Mouse (Mus musculus) kidney, adult 8-10 months (tissue): ENCODE measurements around the gene Spdef.

Experiments used
- DNase-seq, 2 experiments: peaks; one replicate each; pipeline ENCODE4 v3.0.0; 2022

Gene Spdef

DNA sequence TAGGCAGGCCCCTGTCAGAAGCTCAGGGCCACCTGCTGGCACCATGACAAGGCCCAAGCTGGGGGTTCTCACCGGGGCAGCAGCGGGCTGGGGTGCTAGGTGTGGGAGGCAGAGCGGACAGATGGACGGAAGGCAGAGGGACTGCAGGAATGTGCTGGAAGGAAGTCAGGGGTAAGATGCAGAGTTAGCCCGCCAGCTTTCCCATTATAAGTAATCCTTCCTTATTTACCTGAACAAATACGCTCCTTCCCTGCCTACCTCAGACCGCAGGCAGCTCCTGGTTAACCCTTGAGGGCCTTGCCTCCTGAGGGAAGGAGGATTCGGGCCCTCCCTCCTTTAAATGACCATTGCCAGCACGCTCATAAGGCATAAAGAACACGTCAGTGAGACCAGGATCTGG is at the start of gene Spdef:
Gene Spdef (minus strand): TSS at position 186 of the 400 bp plus-strand sequence.
- no peak for DNase-seq

DNA sequence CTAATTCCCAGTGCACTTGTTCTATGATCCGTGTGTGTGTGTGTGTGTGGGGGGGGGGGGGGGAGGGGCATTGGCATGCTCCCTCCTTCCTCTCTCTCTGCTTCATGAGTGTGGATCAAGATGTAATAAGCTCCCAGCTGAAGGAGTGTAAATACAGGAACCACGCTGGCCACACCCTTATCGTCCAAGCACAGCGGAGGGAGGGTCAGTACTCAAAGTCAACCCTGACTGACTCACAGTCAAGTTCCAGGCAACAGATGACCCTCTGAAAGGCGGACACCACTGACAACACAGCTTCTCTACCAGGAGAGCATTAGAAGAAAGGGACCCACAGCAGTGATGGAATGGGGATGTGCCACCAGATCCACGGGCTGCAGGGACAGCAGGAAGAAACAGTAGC is 49.1 kb upstream of the Spdef start:
- no peak for DNase-seq

DNA sequence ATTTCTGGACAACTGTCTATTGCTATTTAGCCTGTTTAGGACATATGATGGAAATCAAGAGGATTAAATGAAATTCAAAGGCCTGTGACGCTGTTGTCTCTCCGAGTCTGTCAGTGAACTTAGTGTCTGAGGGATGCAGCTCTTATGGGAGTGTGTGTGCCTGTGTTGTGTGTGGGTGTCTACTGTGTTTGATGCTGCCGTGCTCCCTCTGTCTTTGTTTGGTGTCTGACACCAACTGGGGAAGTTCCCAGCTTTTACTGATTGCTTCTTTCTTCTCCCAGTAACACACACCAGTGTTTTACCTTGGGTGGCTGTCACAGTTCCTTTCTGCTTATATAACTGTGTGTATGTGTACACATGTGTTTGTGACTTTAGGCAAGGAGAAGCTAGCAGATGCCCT is 45.4 kb upstream of the Spdef start:
- no peak for DNase-seq

DNA sequence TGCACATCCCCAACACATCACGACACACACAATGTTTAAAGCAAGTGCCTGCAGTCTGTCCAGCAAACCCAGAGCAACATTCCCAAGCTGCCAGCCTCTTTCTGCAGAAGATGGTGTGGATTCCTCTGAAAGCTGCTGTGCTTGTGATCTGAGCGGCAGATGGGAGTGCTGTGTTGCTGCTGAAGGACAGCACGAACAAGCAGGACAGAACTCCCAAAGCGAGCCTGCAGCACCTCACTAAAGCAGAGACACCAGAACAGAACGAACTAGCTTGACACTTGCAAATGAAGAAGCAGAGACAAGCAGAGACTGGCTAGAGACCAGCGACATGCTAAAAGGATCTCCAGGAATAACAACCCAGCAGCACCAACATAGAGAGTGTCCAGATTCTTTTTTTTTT is 42.9 kb upstream of the Spdef start:
- no peak for DNase-seq

DNA sequence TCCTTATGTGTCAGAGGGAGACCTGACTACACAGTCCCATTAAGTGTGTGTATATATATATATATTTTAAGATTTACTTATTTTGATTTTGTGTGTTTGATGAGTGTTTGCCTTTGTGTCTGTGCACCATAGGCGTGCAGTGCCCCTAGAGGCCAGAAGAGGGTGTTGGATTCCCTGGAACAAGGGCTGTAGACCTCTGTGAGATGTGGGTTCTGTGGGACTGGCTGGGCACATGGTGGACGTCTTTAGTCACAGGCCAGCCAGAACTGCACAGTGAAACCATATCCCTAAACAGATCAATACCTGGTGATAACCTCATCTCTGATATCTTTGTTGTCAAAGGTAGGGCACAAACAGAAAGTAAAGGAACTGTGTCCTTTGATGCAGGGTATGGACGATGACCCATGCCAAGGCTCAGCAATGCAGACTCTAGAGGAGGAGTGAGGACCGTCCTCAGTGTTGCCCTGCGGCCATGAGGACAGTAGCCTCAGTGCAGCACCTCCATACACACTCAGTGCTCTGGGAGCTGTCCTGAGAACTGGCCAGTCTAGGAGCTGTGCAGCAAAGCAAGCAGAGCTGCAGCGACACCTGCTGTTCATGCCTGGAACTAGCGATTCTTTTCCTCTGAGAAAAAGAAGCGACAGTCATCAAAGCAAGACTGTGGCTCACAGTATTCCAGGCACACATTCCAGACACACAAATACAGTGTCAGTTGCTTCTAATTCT is 40.2 kb upstream of the Spdef start:
- DNase-seq, result peak in 1 of 2 experiments; percentile 65

DNA sequence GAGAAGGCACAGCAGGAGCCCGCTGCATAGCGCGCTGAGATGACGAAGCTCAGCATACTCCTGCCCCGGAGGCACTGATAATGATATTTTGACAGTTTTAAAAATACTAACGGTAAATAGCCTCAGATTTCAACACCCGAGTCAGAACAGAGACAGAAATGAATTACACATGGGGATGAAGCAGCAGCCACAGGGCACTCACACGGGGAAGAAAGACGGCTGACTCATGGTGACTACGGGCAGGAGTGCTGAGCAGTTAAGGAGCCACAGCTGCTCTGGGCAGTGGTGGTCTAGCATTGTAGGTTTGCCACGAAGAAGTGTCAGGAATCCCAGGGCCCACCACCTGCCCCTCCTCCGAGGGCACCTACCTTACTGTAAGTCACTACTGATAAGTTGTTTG is 38.8 kb upstream of the Spdef start:
- no peak for DNase-seq

DNA sequence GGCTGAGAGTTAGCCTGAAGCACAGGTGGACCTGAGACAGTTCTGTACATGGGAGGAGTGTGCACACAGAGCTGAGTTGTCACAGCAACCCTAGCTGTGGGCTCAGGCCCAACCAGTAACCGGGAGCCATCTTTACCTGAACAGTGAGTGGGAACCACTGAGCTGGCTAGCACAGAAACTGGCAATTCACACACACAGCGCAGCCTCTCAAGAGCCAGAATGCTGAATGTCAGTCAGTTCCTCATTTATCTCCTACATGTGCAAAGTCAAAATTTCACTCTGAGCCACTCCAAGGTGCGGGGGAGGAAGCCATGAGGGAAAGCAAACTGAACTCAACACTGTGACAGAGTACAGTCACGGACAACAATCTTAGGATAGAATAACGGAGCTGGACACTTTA is 38.4 kb upstream of the Spdef start:
- DNase-seq, result no peak

DNA sequence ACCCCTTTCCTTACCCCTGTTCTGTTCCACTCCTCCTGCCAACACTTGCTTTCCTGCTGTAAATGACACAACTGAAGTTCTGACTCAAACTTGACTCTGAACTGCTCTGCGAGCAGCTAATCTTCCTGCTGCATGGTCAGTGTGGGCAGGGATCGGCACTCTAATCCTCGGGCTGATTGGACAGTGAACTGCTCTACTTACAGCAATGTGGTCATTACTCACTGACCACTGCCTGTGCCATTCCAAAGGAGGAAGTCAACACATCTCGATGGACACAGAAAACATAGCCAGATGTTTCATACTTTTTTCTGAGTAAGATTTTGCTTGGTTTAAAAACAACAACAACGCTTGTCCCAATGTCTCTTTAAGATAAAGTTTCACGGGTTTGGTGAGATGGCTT is 36.3 kb upstream of the Spdef start:
- no peak for DNase-seq

DNA sequence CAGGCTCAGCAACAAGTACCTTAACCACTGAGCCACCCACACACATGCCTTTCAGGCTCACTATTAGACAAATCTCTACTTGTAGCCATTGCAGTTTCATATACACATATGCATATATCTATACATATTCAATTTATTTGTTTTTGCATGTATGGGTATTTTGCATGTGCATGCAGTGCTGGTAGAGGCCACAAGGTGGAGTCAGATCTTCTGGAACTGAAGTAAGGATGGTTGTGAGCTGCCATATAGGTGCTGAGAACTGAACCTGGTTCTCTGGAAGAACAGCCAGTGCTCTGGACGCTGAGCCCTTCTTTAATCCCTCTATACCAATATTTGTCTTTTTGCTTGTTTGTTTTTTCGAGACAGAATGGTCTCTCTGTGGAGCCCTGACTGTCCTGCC is 35.7 kb upstream of the Spdef start:
- DNase-seq, result no peak

DNA sequence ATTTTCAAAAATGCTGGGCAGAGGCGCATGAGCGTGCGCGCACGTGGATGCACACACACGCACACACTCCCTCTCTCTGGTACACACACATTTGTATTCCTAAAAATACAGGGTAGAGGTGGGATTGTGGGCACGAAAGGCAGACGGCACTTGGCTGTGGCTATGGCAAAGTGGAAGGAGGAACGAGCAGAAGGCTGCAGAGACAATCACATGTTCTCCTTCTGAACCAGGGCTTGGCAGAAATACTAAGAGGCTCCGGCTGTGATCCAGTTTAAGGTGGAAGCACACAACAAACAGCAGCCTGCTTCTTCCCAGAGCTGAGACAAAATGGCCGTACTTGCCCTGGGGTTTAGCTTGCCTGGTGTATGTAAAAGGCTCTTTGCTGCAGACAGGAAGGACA is 34.1 kb upstream of the Spdef start:
- no peak for DNase-seq

DNA sequence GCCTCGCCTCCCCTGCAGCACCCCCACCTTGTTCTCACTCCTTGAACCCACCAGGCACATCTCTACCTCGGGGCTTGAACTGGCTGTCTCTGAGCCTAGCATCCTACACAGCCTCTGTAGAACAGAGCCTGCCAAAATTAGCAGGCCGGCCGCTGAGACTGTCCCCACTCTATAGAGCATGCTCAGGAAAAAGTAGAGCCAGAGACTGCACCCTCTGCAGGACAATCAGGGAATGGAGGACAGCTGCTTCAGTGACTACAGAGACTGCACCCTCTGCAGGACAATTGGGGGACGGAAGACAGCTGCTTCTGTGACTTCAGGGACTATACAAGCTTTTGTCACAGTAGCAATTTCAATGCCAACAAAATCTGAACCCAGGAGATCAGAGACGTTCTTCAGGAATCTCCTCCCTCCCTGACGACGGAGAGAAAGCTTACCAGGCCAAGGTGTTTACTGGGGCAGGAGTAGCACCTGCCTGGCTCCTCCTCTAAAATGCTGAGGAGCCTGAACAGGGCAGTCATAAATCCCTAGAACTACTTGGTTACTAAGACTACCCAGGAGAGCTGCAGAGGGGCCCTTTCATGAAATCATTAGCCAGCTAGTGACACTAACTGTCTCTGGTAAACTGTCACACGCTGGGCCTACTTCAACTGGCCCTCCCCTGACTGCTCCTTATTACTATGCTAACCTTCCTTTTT is 33.0 kb upstream of the Spdef start:
- peak; percentile 35 to 66 for DNase-seq

DNA sequence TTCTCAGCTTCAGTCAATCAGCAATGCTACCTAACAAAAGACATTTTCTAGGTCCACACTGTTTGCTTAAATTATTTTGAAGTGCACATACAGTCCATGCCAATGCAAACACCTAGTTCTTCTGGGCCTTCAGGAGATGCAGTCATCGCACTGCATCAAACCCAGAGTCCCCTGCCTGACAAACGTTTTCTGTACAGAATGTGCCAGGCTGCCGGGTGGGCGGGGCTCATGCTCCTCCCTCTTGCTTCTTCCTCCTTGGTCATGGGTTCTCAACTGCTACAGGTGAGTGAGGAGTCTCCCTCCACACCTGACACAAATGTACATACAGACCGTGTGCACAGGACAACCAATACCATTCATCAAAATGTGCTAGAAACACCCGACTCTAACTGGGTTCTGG is 31.4 kb upstream of the Spdef start:
- DNase-seq, result no peak

DNA sequence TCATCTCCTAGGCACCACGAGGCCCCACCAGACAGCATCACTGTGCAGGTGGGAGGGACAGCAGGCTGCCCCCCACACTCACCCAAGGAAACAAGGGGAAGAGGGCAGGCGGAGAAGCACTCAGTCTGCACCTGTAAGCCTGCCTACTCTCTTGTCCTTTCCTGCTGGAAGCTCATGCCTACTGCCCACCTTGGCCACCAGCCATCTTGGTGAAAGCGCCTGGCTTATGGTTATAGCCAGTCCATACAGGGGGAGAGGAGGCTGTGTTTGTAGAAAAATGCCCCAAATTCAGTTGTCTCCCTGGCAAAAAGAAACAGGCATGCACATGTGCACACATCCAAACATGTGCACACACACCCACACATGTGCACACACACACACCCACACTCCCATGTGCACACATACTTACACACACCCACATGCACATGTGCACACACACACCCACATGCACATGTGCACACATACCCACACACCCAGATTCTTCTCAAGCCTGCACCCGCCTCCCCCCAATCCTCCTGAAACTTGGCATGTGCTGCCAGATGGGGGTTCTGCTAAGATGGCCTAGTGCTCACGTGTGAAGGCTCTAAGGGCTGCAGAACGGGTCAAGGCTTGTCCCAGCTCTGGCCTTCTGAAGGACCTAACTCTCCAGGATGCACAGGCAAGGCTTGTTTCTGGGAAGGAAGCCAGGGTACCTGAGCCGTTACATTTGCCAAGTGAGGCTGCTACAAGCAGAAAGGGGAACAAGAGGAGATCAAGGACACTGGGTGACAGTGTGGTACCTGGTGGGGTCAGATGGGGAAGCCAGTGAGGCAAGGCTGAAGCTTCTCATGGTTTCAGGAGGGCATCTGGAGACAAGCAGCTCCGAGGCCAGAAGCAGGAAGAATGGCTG is 22.8 kb upstream of the Spdef start:
- DNase-seq, result no peak

DNA sequence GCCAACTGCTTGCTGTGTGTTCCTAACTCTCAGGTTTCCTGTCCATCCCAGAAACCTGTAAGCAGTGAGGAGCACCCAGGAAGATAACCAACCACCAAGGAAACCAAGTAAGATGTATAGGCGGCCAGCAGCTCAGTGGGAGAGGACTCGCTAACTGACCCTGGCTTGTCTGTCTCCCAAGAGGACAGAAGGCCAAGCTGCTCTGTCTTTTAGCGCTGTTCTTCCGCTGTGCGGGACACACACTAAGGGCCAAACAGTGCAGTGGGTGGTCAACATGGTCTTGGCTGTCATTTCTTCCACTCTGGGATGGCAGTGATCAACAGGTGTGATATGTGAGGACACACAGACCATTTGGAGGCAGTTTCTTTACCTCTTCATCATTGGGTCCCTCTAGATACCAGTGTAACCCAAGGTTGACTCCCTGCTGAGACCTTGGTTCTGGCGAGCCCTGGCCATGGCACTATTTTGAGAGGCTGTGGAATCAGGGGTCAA is 21.7 kb upstream of the Spdef start:
- no peak for DNase-seq

DNA sequence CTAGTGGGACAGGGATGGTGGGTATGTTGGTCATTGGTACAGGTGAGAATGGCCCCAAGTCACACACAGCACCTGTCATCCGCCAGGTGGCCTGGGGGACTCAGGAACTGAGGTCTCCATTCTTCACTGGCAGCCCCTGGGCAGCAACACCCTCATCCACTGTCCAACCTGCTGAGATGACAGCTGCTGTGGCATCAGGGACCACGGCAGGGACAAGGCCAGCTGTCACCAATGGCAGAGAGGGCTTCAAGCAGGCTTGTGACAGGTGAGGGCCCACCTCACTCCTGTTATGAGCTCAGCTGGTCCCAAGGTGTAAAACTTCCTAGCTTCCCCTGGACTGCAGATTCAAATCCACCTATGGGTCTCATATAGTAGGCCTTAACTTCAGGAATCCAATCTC is 19.4 kb upstream of the Spdef start:
- DNase-seq, result no peak

DNA sequence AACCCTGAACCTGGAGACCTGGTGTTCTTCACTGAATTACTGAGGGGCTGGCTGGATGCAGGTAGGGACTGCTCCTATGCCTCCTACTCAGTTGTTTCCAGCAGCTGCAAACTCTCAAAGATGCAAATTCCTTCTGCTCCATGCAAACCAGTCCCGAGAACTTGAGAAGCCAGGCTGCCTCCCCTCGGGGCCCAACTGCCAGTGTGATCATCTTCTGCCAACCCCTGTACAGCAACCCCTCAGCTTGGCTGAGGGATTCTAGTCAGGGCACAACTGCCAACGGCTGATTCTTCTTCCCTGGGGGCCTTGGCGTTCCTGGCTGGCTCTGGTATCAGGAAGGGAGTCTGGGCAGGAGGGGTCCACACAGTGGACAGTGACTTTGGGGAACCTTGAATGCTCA is 17.7 kb upstream of the Spdef start:
- no peak for DNase-seq

DNA sequence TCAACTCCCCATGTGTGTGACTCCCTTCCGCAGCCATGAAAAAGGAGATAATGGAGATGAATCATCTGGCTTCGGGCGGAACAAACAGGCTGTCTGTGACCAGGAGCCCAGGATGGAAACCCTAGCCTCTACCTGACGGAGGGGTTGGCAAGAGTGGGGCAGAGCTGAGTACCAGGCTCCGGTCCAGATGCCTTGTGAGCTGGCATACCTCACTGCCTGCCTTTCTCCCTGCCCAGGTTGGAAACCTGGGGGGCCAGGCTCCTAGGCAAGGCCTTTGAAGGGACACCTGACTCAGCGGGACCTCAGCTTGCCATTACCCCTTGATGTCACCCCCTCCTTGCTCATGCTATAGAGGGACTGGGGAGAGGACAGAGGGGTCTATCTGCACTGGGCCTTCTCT is 12.2 kb upstream of the Spdef start:
- DNase-seq, result no peak

DNA sequence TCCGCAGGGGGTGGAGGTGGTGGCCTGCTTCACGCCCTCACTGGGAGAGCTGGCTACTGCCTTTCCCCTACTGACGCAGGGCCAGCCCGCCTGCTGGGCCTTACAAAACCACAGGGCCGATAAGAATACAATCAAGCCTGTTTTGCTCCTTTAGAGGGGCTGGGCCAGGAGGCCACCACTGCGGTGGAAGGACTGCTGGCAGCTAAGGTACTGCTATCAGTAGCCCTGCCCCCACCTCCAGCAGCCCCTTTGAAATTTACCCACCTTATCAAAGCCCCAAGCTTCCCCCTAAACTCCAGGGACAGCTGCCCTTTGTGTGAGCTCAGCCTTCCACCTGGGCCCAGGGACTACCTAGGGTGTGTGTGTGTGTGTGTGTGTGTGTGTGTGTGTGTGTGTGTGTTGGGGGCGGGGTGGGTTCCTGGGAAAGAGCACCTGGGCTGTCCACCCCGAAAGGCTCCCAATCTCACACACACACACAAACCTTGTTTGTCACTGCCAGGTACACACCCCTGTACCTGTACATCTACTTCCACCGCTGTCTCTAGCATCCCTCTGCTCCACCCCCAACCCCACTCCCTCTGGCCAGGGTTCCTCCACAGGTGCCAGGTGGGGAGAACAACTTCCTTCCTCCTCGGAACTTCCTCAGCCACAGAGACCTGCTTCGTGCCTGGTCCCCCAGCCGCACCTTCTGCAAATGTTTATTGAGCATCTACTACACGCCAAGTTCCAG is 5.8 kb upstream of the Spdef start:
- DNase-seq, result no peak

DNA sequence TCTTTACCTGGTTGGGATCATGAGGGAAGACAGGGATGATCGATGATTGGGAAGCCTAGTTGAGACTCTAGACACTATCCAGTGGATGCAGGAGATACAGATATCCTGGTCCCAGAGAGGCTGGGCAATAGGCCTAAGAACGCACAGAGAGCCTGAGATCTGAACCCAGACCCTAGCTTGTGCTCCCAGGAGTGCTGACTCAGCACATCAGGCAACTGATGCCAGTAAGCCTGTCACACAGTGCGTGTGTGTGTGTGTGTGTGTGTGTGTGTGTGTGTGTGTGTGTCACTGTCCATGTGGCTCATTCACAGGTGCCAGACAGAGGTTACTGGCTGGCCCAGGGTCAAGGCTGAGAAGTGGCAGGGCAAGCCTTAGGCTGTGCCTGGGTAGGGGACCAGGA is 3.9 kb upstream of the Spdef start:
- no peak for DNase-seq

DNA sequence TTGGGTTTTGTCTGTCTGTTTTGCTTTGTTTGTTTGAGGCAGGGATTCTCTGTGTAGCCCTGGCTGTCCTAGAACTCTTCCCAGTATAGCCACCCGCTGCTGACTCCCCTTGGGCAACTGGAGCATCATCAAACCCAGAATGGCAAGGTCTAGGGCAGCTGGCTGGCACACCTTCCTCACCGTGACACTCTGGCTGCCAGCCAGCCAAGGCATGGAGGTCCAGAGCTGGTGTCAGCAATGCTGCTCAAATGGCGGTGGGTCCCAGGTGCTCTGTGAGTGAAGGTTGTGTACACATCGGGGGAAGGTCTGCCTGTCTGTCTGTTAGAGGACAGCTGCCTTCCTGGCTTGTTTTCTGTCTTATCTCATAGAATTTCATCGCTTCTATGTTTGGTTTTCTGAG is 3.4 kb upstream of the Spdef start:
- DNase-seq, result no peak

DNA sequence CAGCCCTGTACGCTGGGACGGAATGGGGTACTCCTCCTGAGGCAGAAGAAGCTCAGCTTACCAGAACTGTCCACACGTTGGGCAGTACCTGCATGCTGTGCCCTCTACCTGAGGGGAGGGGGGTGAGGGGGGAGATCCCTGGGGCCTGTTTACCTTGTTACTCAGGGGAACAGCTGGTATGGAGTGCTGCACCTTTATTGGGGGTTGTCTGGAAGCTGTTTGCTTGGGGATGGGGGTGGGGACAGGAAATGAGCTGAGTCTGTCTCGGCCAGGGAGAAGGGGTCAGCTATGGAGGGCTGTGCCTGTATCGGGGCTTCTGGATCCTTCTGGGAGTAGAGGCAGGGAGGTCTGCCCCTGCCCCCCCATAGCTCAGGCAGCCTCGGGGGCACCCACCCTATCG is 2.2 kb downstream of the Spdef start:
- DNase-seq, result no peak

DNA sequence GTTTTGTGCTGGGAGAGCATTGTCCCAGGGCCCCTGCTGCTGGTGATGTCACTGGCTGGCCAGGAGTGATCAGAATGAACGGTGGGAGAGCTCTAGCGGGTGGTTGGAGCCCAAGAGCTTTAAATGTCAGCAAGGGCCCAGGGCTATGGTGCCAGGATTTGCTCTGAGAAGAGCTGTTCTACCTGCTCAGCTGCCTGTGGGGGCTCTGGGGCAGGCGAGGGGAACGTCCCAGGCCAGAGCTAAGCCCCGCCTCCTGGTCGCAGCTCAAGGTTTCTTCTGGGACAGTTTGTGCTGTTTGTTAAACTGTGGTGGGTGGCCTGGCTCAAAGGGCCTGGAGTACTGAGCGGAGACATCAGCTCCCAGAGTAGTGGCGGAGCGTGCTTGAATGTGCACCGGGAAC is 3.3 kb downstream of the Spdef start:
- DNase-seq, result no peak

DNA sequence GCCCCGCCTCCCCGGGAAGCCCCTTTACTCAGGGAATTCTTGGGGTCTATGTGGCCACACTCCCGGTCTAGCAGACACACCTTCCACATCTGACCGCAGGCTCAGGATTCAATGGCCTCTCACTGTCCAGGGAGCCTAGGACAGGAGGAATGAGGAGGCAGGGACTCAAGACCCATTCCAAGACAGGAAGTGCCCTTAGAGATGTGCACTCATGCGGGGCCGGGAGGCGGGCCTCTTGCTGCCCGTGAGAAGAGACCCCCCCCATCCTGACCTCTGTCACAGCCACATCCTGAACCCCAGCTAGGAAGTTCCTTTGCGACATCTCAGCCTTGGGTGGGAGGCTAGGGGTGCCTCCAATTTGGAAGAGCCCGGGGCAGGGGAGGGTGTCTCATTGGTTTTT is 3.7 kb downstream of the Spdef start:
- no peak for DNase-seq
